Mouse (Mus musculus) midbrain, postnatal 0 days (tissue): ENCODE measurements around the gene Sh3rf1. TPM values are rescaled to one million over a fixed set of nuclear protein-coding genes. Genes with fewer than 3 reads are reported as not detected.

Source experiments
- ATAC-seq: fragments of 200-750 bp; cut with Nextera tagmentation; 2 replicates; pipeline ENCODE4 v1.8.0; 2017; ENCODE audit warnings: moderate number of reproducible peaks, mild to moderate bottlenecking, moderate TSS enrichment, moderate library complexity; ENCODE audit not compliant: low FRiP score
- DNase-seq: peaks from one replicate; pipeline ENCODE4 v3.0.0-alpha.2; 2015; ENCODE audit warnings: low spot score
- H3K27ac ChIP-seq: fragments of 300-500 bp; sonication (generic); 2 replicates; pipeline ENCODE4 v1.5.1; 2014; ENCODE audit warnings: low read depth, mild to moderate bottlenecking, low read length, mixed read lengths
- H3K27me3 ChIP-seq: fragments of 300-500 bp; sonication (generic); 2 replicates; pipeline ENCODE4 v1.6.1; 2014; ENCODE audit warnings: low read length, control low read depth, mixed read lengths; ENCODE audit not compliant: insufficient read depth
- H3K36me3 ChIP-seq: fragments of 300-500 bp; sonication (generic); 2 replicates; pipeline ENCODE4 v1.6.1; 2014; ENCODE audit warnings: low read length, control low read depth, mixed read lengths; ENCODE audit not compliant: insufficient read depth
- H3K4me1 ChIP-seq: fragments of 300-500 bp; sonication (generic); 2 replicates; pipeline ENCODE4 v1.6.1; 2014; ENCODE audit warnings: mild to moderate bottlenecking, control low read depth, antibody characterized with exemption, low read length, mixed read lengths; ENCODE audit not compliant: insufficient read depth
- H3K4me2 ChIP-seq: fragments of 300-500 bp; sonication (generic); 2 replicates; pipeline ENCODE4 v1.6.1; 2014; ENCODE audit warnings: low read depth, mild to moderate bottlenecking, low read length, mixed read lengths; ENCODE audit not compliant: poor library complexity, severe bottlenecking
- H3K4me3 ChIP-seq: fragments of 300-500 bp; sonication (generic); 2 replicates; pipeline ENCODE4 v1.5.1; 2014; ENCODE audit warnings: low read depth, mild to moderate bottlenecking, low read length, moderate library complexity
- H3K9ac ChIP-seq: fragments of 300-500 bp; sonication (generic); replicated peaks from 2 replicates; pipeline ENCODE4 v1.6.1; 2014; ENCODE audit warnings: mild to moderate bottlenecking, low read length, moderate library complexity, mixed read lengths; ENCODE audit not compliant: poor library complexity, severe bottlenecking
- H3K9me3 ChIP-seq: fragments of 300-500 bp; sonication (generic); 2 replicates; pipeline ENCODE4 v1.6.1; 2016; ENCODE audit warnings: low read length, control low read depth
- CTCF ChIP-seq: IDR thresholded peaks from 2 replicates; pipeline ENCODE4 v1.5.1; 2016; ENCODE audit warnings: antibody characterized with exemption, mild to moderate bottlenecking
- WGBS: fragments of 180-500 bp; shearing (Covaris S2); extraction: QIAGEN DNeasy Blood & Tissue Kit; methylation state at CpG from one replicate; pipeline ENCODE4 v1.1.7; 2014; 5-methylcytosine and 5-hydroxymethylcytosine counted together
- polyA plus RNA-seq: library from polyadenylated mRNA; unstranded; fragments of >200 nt; fragmentation: Nextera tagmentation; extraction: Ambion mirVana; gene quantifications from 2 replicates; pipeline ENCODE4 v1.2.1, GENCODE M21; 2015
- total RNA-seq: library from RNA; depleted of rRNA; stranded (reverse); fragments of >200 nt; gene quantifications from 2 replicates; pipeline ENCODE4 v1.2.3, GENCODE M21; 2014

Sh3rf1 gene
- total and polyA plus RNA-seq, 2 experiments from 2014 or later, result 23.9 to 37.5 TPM

- Histone ChIP-seq H3K27me3 (no peaks in the 10 kb centered on the region), H3K9me3 (no peaks in the 10 kb centered on the region), H3K27ac (no peak overlapping the region), H3K9ac (no peak overlapping the region), H3K4me2 (no peak overlapping the region), H3K4me3 (no peak overlapping the region), H3K4me1 (no peaks in the 10 kb centered on the region), H3K36me3 (no peaks in the 10 kb centered on the region)
- WGBS, result 90% methylated on average over 5 of the region's 5 CpGs
- no peak for DNase-seq
- ATAC-seq, result no peak
- no peak for TF ChIP-seq CTCF
These were observed 20.4 kb upstream of the Sh3rf1 start for GRCm38 (mm10) chr8:61203035-61203826.

GRCm38 (mm10) chr8:61206876-61207275, 16.8 kb upstream of the Sh3rf1 start:
- no peak for TF ChIP-seq CTCF
- no peak for ATAC-seq

GRCm38 (mm10) chr8:61207636-61208035, 16.0 kb upstream of the Sh3rf1 start:
- Histone ChIP-seq H3K27ac (no peak overlapping the region), H3K9ac (no peak overlapping the region), H3K36me3 (no peaks in the 10 kb centered on the region), H3K9me3 (no peaks in the 10 kb centered on the region), H3K4me3 (no peak overlapping the region), H3K4me2 (no peak overlapping the region), H3K4me1 (no peaks in the 10 kb centered on the region), H3K27me3 (no peaks in the 10 kb centered on the region)
- WGBS, result 68% methylated on average over 4 of the region's 4 CpGs
- no peak for TF ChIP-seq CTCF
- DNase-seq (no peak), ATAC-seq (no peak)

More at GRCm38 (mm10) chr8:61206876-61207275, 16.8 kb upstream of the Sh3rf1 start:
- Histone ChIP-seq H3K27me3 (no peaks in the 10 kb centered on the region), H3K27ac (no peak overlapping the region), H3K4me2 (no peak overlapping the region), H3K4me1 (no peaks in the 10 kb centered on the region), H3K9me3 (no peaks in the 10 kb centered on the region), H3K36me3 (no peaks in the 10 kb centered on the region), H3K4me3 (no peak overlapping the region), H3K9ac (no peak overlapping the region)
- no peak for DNase-seq
- 81% methylated on average over 2 of the region's 2 CpGs for WGBS

GRCm38 (mm10) chr8:61208719-61209118, 15.0 kb upstream of the Sh3rf1 start:
- Histone ChIP-seq H3K4me2 (no peak overlapping the region), H3K4me3 (no peak overlapping the region), H3K9ac (no peak overlapping the region), H3K36me3 (no peaks in the 10 kb centered on the region), H3K4me1 (no peaks in the 10 kb centered on the region), H3K27me3 (no peaks in the 10 kb centered on the region), H3K9me3 (no peaks in the 10 kb centered on the region), H3K27ac (no peak overlapping the region)
- WGBS, result 88% methylated on average over 9 of the region's 9 CpGs
- ATAC-seq (no peak), DNase-seq (no peak)
- TF ChIP-seq CTCF, result no peak

GRCm38 (mm10) chr8:61210836-61211235, 12.8 kb upstream of the Sh3rf1 start:
- H3K9me3 ChIP-seq, result no peaks in the 10 kb centered on the region
- peak; percentile 53 for DNase-seq
- H3K9ac ChIP-seq, result no peak overlapping the region
- H3K36me3 ChIP-seq, result no peaks in the 10 kb centered on the region
- 72% methylated on average over 8 of the region's 8 CpGs for WGBS
- H3K27ac ChIP-seq, result no peak overlapping the region
- H3K4me3 ChIP-seq, result no peak overlapping the region
- ATAC-seq, result no peak
- TF ChIP-seq CTCF, result no peak
- no peaks in the 10 kb centered on the region for H3K27me3 ChIP-seq
- H3K4me2 ChIP-seq, result no peak overlapping the region
- H3K4me1 ChIP-seq, result no peaks in the 10 kb centered on the region

GRCm38 (mm10) chr8:61215081-61215819, 8.4 kb upstream of the Sh3rf1 start:
- no peak for ATAC-seq
- H3K4me3 ChIP-seq, result no peak overlapping the region
- H3K4me1 ChIP-seq, result no peaks in the 10 kb centered on the region
- no peaks in the 10 kb centered on the region for H3K36me3 ChIP-seq
- TF ChIP-seq CTCF, result no peak
- H3K9me3 ChIP-seq, result no peaks in the 10 kb centered on the region
- WGBS, result 55% methylated on average over 5 of the region's 5 CpGs
- no peak overlapping the region for H3K9ac ChIP-seq
- no peak for DNase-seq
- no peak overlapping the region for H3K27ac ChIP-seq
- no peaks in the 10 kb centered on the region for H3K27me3 ChIP-seq
- H3K4me2 ChIP-seq, result no peak overlapping the region
